Mouse (Mus musculus) bone marrow macrophage, adult 2 months (primary cell): Measurements from ENCODE around the gene Plcb2.

Experiments
- CTCF ChIP-seq: IDR thresholded peaks from 2 replicates; pipeline ENCODE4 v1.5.1; 2012; ENCODE audit warnings: low read depth, mild to moderate bottlenecking, low read length, moderate library complexity
- POLR2A ChIP-seq: IDR thresholded peaks from 2 replicates; pipeline ENCODE4 v1.6.1; 2012; ENCODE audit warnings: mild to moderate bottlenecking, low read depth, low read length, borderline replicate concordance

DNA sequence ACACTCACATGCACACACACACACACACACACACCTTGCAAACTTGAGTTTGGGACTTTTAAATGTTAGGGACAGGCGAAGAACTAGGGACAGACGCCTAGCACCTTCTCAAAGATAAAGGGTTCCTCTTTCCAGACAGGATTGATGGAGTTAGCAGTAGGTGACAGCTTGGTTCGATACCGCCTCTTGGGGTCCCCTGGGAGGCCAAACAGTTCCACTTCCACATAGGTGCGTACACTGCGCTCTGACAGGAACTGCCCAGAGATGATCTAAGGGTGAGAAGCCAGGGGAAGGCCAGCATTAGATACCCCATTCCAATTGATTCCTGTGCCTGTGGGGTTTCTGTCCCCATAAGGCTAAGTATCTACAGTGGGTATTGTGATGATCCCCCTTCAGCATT lies 14.6 kb downstream of the Plcb2 start:
- TF ChIP-seq POLR2A (no peak), CTCF (no peak)
